20 mouse cellular contexts compared by ENCODE assay signal in the genomic region with DNA sequence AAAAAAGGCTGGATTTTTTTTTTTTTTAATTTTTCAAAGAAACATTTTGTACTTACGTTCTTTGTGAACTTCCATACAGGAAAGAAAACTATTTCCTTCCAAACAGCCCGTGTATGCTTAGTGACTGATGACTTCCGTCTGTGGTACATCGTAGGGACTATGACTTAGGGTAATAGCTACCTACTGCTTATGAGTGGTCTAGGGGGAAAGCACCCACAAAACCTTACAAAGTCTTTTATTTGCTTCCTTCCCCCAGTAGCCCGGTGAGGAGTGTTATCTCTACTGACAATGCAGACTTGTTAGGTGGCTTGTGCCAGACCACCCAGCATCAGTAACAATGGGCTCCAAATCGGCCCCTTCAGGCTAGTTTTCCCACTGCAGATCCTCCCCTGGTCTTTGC. TPM values are rescaled to one million over a fixed set of nuclear protein-coding genes. Genes with fewer than 3 reads are reported as not detected.
DNase-seq lines count a peak whose midpoint lies in the region; ATAC-seq and TF ChIP-seq lines count a peak whose summit lies in the region.
"Had no signal": no experiment of that assay in that cellular context is flagged by ENCODE, and none has a peak within 500 bp of the region (broad histone marks: within the 10 kb centered on the region; RNA-seq: fewer than 3 reads in every experiment).

No protein-coding gene starts in this region.

- 0 out of 2 replicates have a peak, but pooled peaks cover 5% of the 10 kb centered on the region for H3K4me1 ChIP-seq in heart, embryonic 10.5 days
- peaks cover 6% of the 10 kb centered on the region; the same call in 1 of the 2 replicates for H3K4me1 ChIP-seq in kidney, adult 2 months (ENCODE audit: control insufficient read depth, insufficient read depth, low read length)
- peaks cover 20% of the 10 kb centered on the region for H3K4me1 ChIP-seq in lung, embryonic 16.5 days (replicated peaks; ENCODE audit: control insufficient read depth, insufficient read depth, low read length)

- H3K36me3 ChIP-seq in heart, embryonic 10.5 days, result no peaks in the 10 kb centered on the region
- no peaks in the 10 kb centered on the region for H3K36me3 ChIP-seq in kidney, adult 2 months (ENCODE audit: control insufficient read depth, insufficient read depth, low read length)
- H3K36me3 ChIP-seq in lung, embryonic 16.5 days (ENCODE audit: control insufficient read depth, insufficient read depth, low read length), result no peaks in the 10 kb centered on the region
- H3K36me3 ChIP-seq: embryonic facial prominence, embryonic 10.5 days; hindbrain, embryonic 15.5 days had no signal

- 68% methylated on average over 6 of the region's 6 CpGs for WGBS in heart, embryonic 10.5 days
- 73% methylated on average over 6 of the region's 6 CpGs for WGBS in kidney, adult 2 months
- 51% methylated on average over 6 of the region's 6 CpGs for WGBS in lung, embryonic 16.5 days

- no peaks in the 10 kb centered on the region for H3K9me3 ChIP-seq in heart, embryonic 10.5 days
- H3K9me3 ChIP-seq in lung, embryonic 16.5 days (ENCODE audit: control insufficient read depth, low read length), result no peaks in the 10 kb centered on the region
- H3K9me3 ChIP-seq: embryonic facial prominence, embryonic 10.5 days; forebrain, embryonic 13.5 days; hindbrain, embryonic 15.5 days had no signal

- ATAC-seq in lung, embryonic 16.5 days (ENCODE audit: low read depth), result 0 out of 2 replicates have a peak, but pooled peaks have one; percentile 27
- ATAC-seq: CD4-positive, CD25-positive, alpha-beta regulatory T cell, adult 4 months; forebrain, embryonic 13.5 days; forebrain, postnatal 0 days had no signal

- DNase-seq in heart, adult 11 months, result peak; percentile 75
- no peak for DNase-seq in heart, embryonic 10.5 days (ENCODE audit: low spot score)
- peak; percentile 49 for DNase-seq in kidney, adult 2 months
- DNase-seq in kidney, adult 11 months, result no peak
- no peak for DNase-seq in lung, postnatal 4 days
- DNase-seq in embryo, embryonic 10.5 days (ENCODE audit: low spot score), result no peak
- DNase-seq: B cell, adult 2 months; cerebellum, adult 11-12 months; cerebellum, adult 9-10 months; cerebellum, postnatal 25 days; forebrain, postnatal 0 days; gastrocnemius, adult 2 months; gastrocnemius, postnatal 25 days; heart, postnatal 10 days; heart, postnatal 4 days had no signal

- no peak for TF ChIP-seq POLR2A in kidney, adult 2 months (IDR thresholded peaks at IDR 0.05; ENCODE audit: low read depth, low read length)

- TF ChIP-seq CTCF in kidney, adult 2 months (conservative IDR thresholded peaks at IDR 0.05; ENCODE audit: insufficient read depth, insufficient read length, low read depth, low read length), result no peak

- no peak overlapping the region for H3K4me3 ChIP-seq in heart, embryonic 10.5 days
- H3K4me3 ChIP-seq in kidney, adult 2 months (ENCODE audit: insufficient read depth, low read depth, low read length), result no peak overlapping the region
- no peak overlapping the region for H3K4me3 ChIP-seq in lung, embryonic 16.5 days (ENCODE audit: low read length)
- H3K4me3 ChIP-seq: embryonic facial prominence, embryonic 10.5 days; forebrain, embryonic 13.5 days; gastrocnemius, adult 2 months; hindbrain, embryonic 15.5 days had no signal

- no peak overlapping the region for H3K4me2 ChIP-seq in lung, embryonic 16.5 days (ENCODE audit: low read depth, low read length)
- H3K4me2 ChIP-seq: forebrain, embryonic 13.5 days; hindbrain, embryonic 15.5 days had no signal

- no peak overlapping the region for H3K27ac ChIP-seq in heart, embryonic 10.5 days
- H3K27ac ChIP-seq in kidney, adult 2 months (ENCODE audit: insufficient read depth, low read depth, low read length), result peak overlapping the region; percentile 54
- no peak overlapping the region for H3K27ac ChIP-seq in lung, embryonic 16.5 days (ENCODE audit: low read length)
- H3K27ac ChIP-seq: embryonic facial prominence, embryonic 10.5 days; forebrain, embryonic 13.5 days; gastrocnemius, adult 2 months; hindbrain, embryonic 15.5 days had no signal

- H3K27me3 ChIP-seq in heart, embryonic 10.5 days (ENCODE audit: insufficient read depth, poor library complexity, severe bottlenecking), result peaks cover 17% of the 10 kb centered on the region; the same call in 1 of the 2 replicates
- H3K27me3 ChIP-seq in kidney, adult 2 months (replicated peaks; ENCODE audit: control insufficient read depth, insufficient read depth, low read length), result no peaks in the 10 kb centered on the region
- no peaks in the 10 kb centered on the region for H3K27me3 ChIP-seq in lung, embryonic 16.5 days (ENCODE audit: control insufficient read depth, insufficient read depth, low read depth, low read length)
- H3K27me3 ChIP-seq: forebrain, embryonic 13.5 days; hindbrain, embryonic 15.5 days had no signal

- no peak overlapping the region for H3K9ac ChIP-seq in lung, embryonic 16.5 days (ENCODE audit: low read length)
- H3K9ac ChIP-seq: forebrain, embryonic 13.5 days; forebrain, postnatal 0 days; hindbrain, embryonic 15.5 days had no signal

RNA-seq across cellular contexts. Expression of gene Rai14, which starts 28.0 kb away (rescaled TPM):
- 24.9 and 34.4 TPM in 2 replicates for polyA plus RNA-seq in heart, embryonic 10.5 days (2016; fragmentation: Nextera tagmentation; extraction: Ambion mirVana)
- polyA plus RNA-seq in kidney, adult 2 months (2012; rRNA removed), result 7.2 and 8.9 TPM in 2 replicates
- 80.9 and 84.2 TPM in 2 replicates for polyA plus RNA-seq in lung, embryonic 16.5 days (2015; fragmentation: Nextera tagmentation; extraction: Ambion mirVana)

Comparison
In these comparisons a context has a peak if more than half of its experiments do, and no peak if none do; other contexts are left out.
1. DNase-seq: peak in heart, adult 11 months (single experiment) and kidney, adult 2 months (single experiment); none in heart, embryonic 10.5 days (single experiment), kidney, adult 11 months (single experiment), lung, postnatal 4 days (0 of 2) and embryo, embryonic 10.5 days (single experiment).